Mouse (Mus musculus) embryonic facial prominence, embryonic 12.5 days (tissue): ENCODE results near the gene Pi16. TPM values are rescaled to one million over a fixed set of nuclear protein-coding genes. Genes with fewer than 3 reads are reported as not detected.
A peak's percentile ranks its signal among the peaks of the same experiment; 100 is the strongest.
"Not testable (repeated sequence)": the region's sequence is repeated elsewhere in the genome, so short reads cannot be mapped to it uniquely, and the experiment has no call there.

Experiments used
- ATAC-seq: fragments of 200-750 bp; cut with Nextera tagmentation; 2 replicates; pipeline ENCODE4 v1.8.0; 2017; ENCODE audit not compliant: insufficient number of reproducible peaks, insufficient read depth, low FRiP score, low TSS enrichment
- H3K27ac ChIP-seq: fragments of 300-500 bp; sonication (generic); 2 replicates; pipeline ENCODE4 v1.5.1; 2016; ENCODE audit warnings: mild to moderate bottlenecking
- H3K27me3 ChIP-seq: fragments of 300-500 bp; sonication (generic); 2 replicates; pipeline ENCODE4 v1.6.1; 2016; ENCODE audit warnings: mild to moderate bottlenecking, moderate library complexity
- H3K36me3 ChIP-seq: fragments of 300-500 bp; sonication (generic); 2 replicates; pipeline ENCODE4 v1.6.1; 2016; ENCODE audit warnings: mild to moderate bottlenecking
- H3K4me1 ChIP-seq: fragments of 300-500 bp; sonication (generic); 2 replicates; pipeline ENCODE4 v1.6.1; 2016
- H3K4me2 ChIP-seq: fragments of 300-500 bp; sonication (generic); replicated peaks from 2 replicates; pipeline ENCODE4 v1.6.1; 2016; ENCODE audit warnings: mild to moderate bottlenecking, moderate library complexity
- H3K4me3 ChIP-seq: fragments of 300-500 bp; sonication (generic); 2 replicates; pipeline ENCODE4 v1.5.1; 2016; ENCODE audit warnings: mild to moderate bottlenecking
- H3K9ac ChIP-seq: fragments of 300-500 bp; sonication (generic); 2 replicates; pipeline ENCODE4 v1.6.1; 2016; ENCODE audit warnings: mild to moderate bottlenecking, moderate library complexity
- H3K9me3 ChIP-seq: fragments of 300-500 bp; sonication (generic); 2 replicates; pipeline ENCODE4 v1.6.1; 2016; ENCODE audit warnings: mild to moderate bottlenecking, moderate library complexity
- WGBS: fragments of 180-500 bp; shearing (Covaris S2); methylation state at CpG from one replicate; pipeline ENCODE4 v1.1.7; 2016; 5-methylcytosine and 5-hydroxymethylcytosine counted together
- polyA plus RNA-seq: library from polyadenylated mRNA; unstranded; fragments of >200 nt; fragmentation: Nextera tagmentation; extraction: Ambion mirVana; gene quantifications from 2 replicates; pipeline ENCODE4 v1.2.1, GENCODE M21; 2016

Pi16 gene
- polyA plus RNA-seq: 0.49 and 0.59 TPM in 2 replicates

DNA sequence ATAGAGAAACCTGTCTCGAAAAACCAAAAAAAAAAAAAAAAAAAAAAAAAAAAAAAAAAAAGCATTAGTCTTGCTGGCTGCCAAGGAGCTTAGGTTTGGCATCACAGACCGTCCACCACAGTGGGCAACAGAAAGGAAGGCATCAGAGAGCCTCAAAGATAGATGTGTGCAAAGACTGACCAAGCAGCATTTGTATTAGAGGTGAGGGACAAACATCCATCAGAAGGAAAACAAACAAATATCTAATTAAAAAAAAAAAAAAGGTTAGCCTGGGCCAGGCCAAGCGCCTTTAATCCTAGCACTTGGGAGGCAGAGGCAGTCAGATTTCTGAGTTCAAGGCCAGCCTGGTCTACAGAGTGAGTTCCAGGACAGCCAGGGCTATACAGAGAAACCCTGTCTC is at the start of gene Pi16:
Pi16 (plus strand) TSS at position 301 of the 400 bp plus-strand sequence.
- 82% methylated on average over 3 of the region's 3 CpGs for WGBS
- not testable (repeated sequence) for ATAC-seq, H3K27ac ChIP-seq

DNA sequence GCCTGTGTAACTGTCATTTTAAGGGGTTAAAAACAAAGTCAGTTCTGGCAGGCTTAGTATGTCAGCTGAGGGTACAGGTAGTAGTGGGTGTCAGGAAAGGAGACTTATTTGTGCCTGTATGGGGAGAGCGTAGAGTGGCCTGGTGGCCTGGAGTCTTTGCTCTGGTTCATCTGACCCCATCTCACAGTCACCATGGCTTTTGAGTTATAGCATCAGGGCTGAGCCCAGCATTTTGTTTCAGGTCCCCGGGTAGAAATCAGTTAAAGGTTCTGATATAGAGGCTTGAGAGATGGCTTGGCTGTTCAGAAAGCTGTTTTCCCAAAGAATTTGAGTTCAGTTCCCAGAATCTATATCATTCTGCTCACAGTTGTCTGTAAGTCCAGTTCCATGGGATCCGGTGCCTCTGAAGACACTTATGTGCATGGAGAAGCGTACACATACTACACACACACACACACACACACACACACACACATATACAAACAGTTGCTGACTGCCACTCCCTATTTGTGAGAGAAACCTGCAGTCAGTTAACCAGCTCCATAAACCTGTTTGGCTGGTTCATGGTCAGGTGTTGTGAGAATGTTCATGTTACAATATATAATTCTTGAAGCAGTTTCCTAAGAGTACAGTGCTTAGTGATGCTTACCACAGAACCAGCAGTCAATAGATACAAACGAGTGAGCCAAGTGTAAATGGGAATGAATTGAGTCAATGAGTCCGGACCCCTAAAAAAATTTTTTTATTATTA is 49.4 kb upstream of the Pi16 start:
- no peak; the same call in 1 of the 2 replicates for ATAC-seq
- 61% methylated on average over 6 of the region's 6 CpGs for WGBS
- peaks cover 16% of the 10 kb centered on the region for H3K4me1 ChIP-seq
- peak overlapping the region; percentile 87 for H3K27ac ChIP-seq
- H3K4me2 ChIP-seq: peak overlapping the region; percentile 60
- H3K9me3 ChIP-seq: no peaks in the 10 kb centered on the region
- H3K4me3 ChIP-seq: peak overlapping the region; percentile 78
- no peaks in the 10 kb centered on the region for H3K27me3 ChIP-seq
- H3K36me3 ChIP-seq: no peaks in the 10 kb centered on the region
- 0 out of 2 replicates have a peak overlapping the region, but pooled peaks have one; percentile 91 for H3K9ac ChIP-seq

More for the DNA sequence above, at the start of gene Pi16:
- H3K4me1 ChIP-seq, H3K9me3 ChIP-seq, H3K9ac ChIP-seq, H3K4me3 ChIP-seq, H3K4me2 ChIP-seq, H3K36me3 ChIP-seq: not testable (repeated sequence)
- peaks cover 25% of the 10 kb centered on the region for H3K27me3 ChIP-seq

- peak within 1 kb of the TSS; percentile 60 for H3K4me2 ChIP-seq
- peak within 1 kb of the TSS; percentile 78 for H3K4me3 ChIP-seq
- no peaks in the 10 kb centered on the region for H3K9me3 ChIP-seq
- H3K27ac ChIP-seq: peak within 1 kb of the TSS; percentile 87
- under 1% methylated on average over 47 of the region's 63 CpGs for WGBS
- H3K4me1 ChIP-seq: peaks cover 14% of the 10 kb centered on the region
- peak; percentile 64; the same call in 1 of the 2 replicates for ATAC-seq
- no peaks in the 10 kb centered on the region for H3K36me3 ChIP-seq
- peak within 1 kb of the TSS; percentile 91 for H3K9ac ChIP-seq
- H3K27me3 ChIP-seq: no peaks in the 10 kb centered on the region
Measured at GRCm38 (mm10) chr17:29268682-29269348, 48.7 kb upstream of the Pi16 start, which contains the start of gene BC004004. TSS of gene BC004004 (plus strand) at chr17:29268788.

DNA sequence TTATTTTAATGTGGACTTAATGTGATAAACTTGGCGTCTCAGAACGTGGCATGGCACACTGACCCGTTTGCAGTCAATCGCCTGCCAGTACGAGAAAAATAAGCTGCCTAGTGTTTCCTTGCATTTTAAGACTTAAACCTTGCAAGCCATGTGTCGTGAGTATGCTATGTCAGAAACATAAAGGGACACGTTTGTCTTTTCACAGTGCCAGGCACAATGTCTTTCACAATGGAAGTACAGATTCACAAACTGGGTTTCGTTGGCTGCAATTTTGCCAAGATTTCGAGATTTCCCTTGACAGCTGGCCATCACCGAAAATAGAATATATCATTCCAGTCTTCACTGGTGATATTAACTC is 48.2 kb upstream of the Pi16 start:
- Histone ChIP-seq H3K4me1 (peaks cover 13% of the 10 kb centered on the region), H3K36me3 (no peaks in the 10 kb centered on the region), H3K4me3 (peak overlapping the region; percentile 78), H3K27me3 (no peaks in the 10 kb centered on the region), H3K9ac (peak overlapping the region; percentile 91), H3K9me3 (no peaks in the 10 kb centered on the region), H3K4me2 (peak overlapping the region; percentile 60), H3K27ac (peak overlapping the region; percentile 87)
- 22% methylated on average over 10 of the region's 10 CpGs for WGBS
- no peak for ATAC-seq

GRCm38 (mm10) chr17:29270148-29270698 is 47.3 kb upstream of the Pi16 start:
- Histone ChIP-seq H3K4me1 (peaks cover 10% of the 10 kb centered on the region), H3K36me3 (no peaks in the 10 kb centered on the region), H3K9me3 (no peaks in the 10 kb centered on the region), H3K27ac (no peak overlapping the region), H3K4me2 (peak overlapping the region; percentile 60), H3K27me3 (no peaks in the 10 kb centered on the region), H3K9ac (no peak overlapping the region), H3K4me3 (no peak overlapping the region)
- no peak for ATAC-seq
- WGBS: 93% methylated on average over 9 of the region's 9 CpGs

DNA sequence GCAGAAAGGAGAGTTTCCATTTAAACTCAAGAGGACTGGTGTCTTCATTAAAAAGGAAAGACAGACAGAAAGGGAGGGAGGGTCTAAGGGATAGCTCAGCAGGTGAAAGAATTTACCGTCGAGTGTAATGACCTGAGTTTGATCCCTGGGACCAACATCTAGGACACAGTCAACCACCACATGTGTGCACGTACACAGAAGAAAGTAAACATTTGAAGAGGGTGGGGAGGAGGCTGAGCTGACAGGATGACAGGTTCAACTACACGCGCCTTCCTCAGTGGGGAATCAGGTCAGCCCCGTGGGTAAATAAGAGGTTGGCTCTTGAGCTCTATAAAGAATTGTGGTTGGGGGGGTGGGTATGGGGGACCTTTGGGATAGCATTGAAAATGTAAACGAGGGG is 44.3 kb upstream of the Pi16 start:
- H3K27me3 ChIP-seq: no peaks in the 10 kb centered on the region
- no peak for ATAC-seq
- 82% methylated on average over 7 of the region's 7 CpGs for WGBS

GRCm38 (mm10) chr17:29273889-29274288 is 43.6 kb upstream of the Pi16 start:
- Histone ChIP-seq H3K9ac (no peak overlapping the region), H3K27ac (no peak overlapping the region), H3K27me3 (no peaks in the 10 kb centered on the region), H3K4me2 (no peak overlapping the region), H3K4me3 (no peak overlapping the region), H3K4me1 (peaks cover 4% of the 10 kb centered on the region), H3K36me3 (no peaks in the 10 kb centered on the region), H3K9me3 (no peaks in the 10 kb centered on the region)
- 73% methylated on average over 11 of the region's 11 CpGs for WGBS
- no peak for ATAC-seq

More for the DNA sequence above, 44.3 kb upstream of the Pi16 start:
- Histone ChIP-seq H3K4me1 (peaks cover 6% of the 10 kb centered on the region), H3K36me3 (no peaks in the 10 kb centered on the region), H3K4me2 (no peak overlapping the region), H3K4me3 (no peak overlapping the region), H3K27ac (no peak overlapping the region), H3K9ac (no peak overlapping the region), H3K9me3 (no peaks in the 10 kb centered on the region)

- no peaks in the 10 kb centered on the region for H3K9me3 ChIP-seq
- H3K27ac ChIP-seq: no peak overlapping the region
- no peaks in the 10 kb centered on the region for H3K4me1 ChIP-seq
- ATAC-seq: no peak
- no peak overlapping the region for H3K9ac ChIP-seq
- no peaks in the 10 kb centered on the region for H3K27me3 ChIP-seq
- 91% methylated on average over 5 of the region's 5 CpGs for WGBS
- H3K36me3 ChIP-seq: peaks cover 22% of the 10 kb centered on the region
- H3K4me2 ChIP-seq: no peak overlapping the region
- no peak overlapping the region for H3K4me3 ChIP-seq
Measured at GRCm38 (mm10) chr17:29280422-29280821, 37.1 kb upstream of the Pi16 start.

GRCm38 (mm10) chr17:29281541-29281940 is 35.9 kb upstream of the Pi16 start:
- Histone ChIP-seq H3K36me3 (peaks cover 27% of the 10 kb centered on the region), H3K9me3 (no peaks in the 10 kb centered on the region), H3K9ac (no peak overlapping the region), H3K4me1 (no peaks in the 10 kb centered on the region), H3K27me3 (no peaks in the 10 kb centered on the region), H3K27ac (no peak overlapping the region), H3K4me3 (no peak overlapping the region), H3K4me2 (no peak overlapping the region)
- WGBS: 86% methylated on average over 5 of the region's 5 CpGs
- no peak for ATAC-seq

GRCm38 (mm10) chr17:29282216-29282952 is 35.1 kb upstream of the Pi16 start:
- Histone ChIP-seq H3K9me3 (no peaks in the 10 kb centered on the region), H3K27ac (no peak overlapping the region), H3K4me1 (no peaks in the 10 kb centered on the region), H3K27me3 (no peaks in the 10 kb centered on the region), H3K4me3 (no peak overlapping the region), H3K4me2 (no peak overlapping the region), H3K36me3 (peaks cover 27% of the 10 kb centered on the region), H3K9ac (no peak overlapping the region)
- no peak for ATAC-seq
- 79% methylated on average over 21 of the region's 21 CpGs for WGBS

DNA sequence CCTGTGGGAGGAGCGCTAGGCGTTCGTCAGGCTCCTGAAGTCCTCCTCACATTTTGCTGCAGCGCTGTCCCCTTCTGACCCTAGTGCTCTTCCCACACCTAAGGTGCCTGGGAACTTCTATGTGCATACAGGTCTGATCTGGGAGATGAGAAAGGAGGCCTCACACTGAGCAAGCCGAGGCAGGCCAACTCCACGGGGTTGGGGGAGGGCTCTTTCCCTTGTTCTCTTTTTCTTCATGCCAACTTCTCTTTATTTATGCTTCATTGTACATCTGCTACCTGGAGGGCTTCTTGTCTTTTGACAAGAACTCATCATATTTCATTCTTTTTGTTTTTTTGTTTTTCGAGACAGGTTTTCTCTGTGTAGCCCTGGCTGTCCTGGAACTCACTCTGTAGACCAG is 25.7 kb upstream of the Pi16 start:
- 83% methylated on average over 7 of the region's 7 CpGs for WGBS
- H3K36me3 ChIP-seq: peaks cover 16% of the 10 kb centered on the region
- H3K4me2 ChIP-seq: no peak overlapping the region
- ATAC-seq: no peak
- H3K4me3 ChIP-seq: no peak overlapping the region
- H3K4me1 ChIP-seq: 0 out of 2 replicates have a peak, but pooled peaks cover 3% of the 10 kb centered on the region
- H3K27ac ChIP-seq: no peak overlapping the region
- no peaks in the 10 kb centered on the region for H3K9me3 ChIP-seq
- no peaks in the 10 kb centered on the region for H3K27me3 ChIP-seq
- no peak overlapping the region for H3K9ac ChIP-seq
